ENCODE assay signal across 10 mouse cellular contexts in the genomic region with DNA sequence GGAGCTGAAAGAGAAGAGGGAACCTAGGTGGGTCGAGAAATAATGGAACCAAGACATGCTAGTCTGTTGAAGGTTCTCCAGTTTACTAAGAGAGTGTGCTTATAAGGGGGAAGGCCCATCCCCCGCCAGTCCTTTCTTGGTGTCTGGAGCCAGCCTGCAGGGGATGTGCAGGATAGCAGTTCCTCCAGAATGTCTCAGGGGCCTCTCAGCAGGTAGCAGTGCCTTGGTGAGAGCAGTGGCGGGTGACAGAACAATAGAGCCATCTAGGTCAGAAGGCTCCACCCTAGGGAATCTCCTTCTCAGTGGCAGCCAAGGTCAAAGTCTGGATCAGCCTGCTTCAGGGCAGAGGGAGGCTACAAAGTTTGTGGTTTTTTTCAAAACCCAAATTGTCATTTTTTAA. TPM values are rescaled to one million over a fixed set of nuclear protein-coding genes. Genes with fewer than 3 reads are reported as not detected.
DNase-seq lines count a peak whose midpoint lies in the region; ATAC-seq and TF ChIP-seq lines count a peak whose summit lies in the region.
"Had no signal": no experiment of that assay in that cellular context is flagged by ENCODE, and none has a peak within 500 bp of the region (broad histone marks: within the 10 kb centered on the region; RNA-seq: fewer than 3 reads in every experiment).

No protein-coding gene starts in this region.

- no peaks in the 10 kb centered on the region for H3K27me3 ChIP-seq in liver, adult 2 months (ENCODE audit: control insufficient read depth, insufficient read depth, low read length)
- H3K27me3 ChIP-seq in intestine, embryonic 16.5 days (replicated peaks; ENCODE audit: control insufficient read depth, insufficient read depth, low read length), result no peaks in the 10 kb centered on the region
- H3K27me3 ChIP-seq in liver, embryonic 11.5 days (replicated peaks; ENCODE audit: control insufficient read depth, insufficient read depth, low read length), result no peaks in the 10 kb centered on the region
- H3K27me3 ChIP-seq: megakaryocyte, embryonic 14.5 days had no signal

- peak; percentile 68; the same call in 1 of the 2 replicates for ATAC-seq in intestine, embryonic 16.5 days
- no peak for ATAC-seq in liver, embryonic 11.5 days (replicated peaks; ENCODE audit: low FRiP score)

- WGBS in liver, adult 2 months, result 46% methylated on average over 3 of the region's 3 CpGs
- WGBS in intestine, embryonic 16.5 days, result 38% methylated on average over 3 of the region's 3 CpGs
- WGBS in liver, embryonic 11.5 days, result 59% methylated on average over 3 of the region's 3 CpGs

- H3K4me2 ChIP-seq in intestine, embryonic 16.5 days (ENCODE audit: low read depth, low read length), result no peak overlapping the region
- H3K4me2 ChIP-seq in liver, embryonic 11.5 days, result no peak overlapping the region

- peaks cover 51% of the 10 kb centered on the region for H3K79me2 ChIP-seq in liver, adult 2 months (ENCODE audit: control insufficient read depth, insufficient read depth, low read length)

- H3K9me3 ChIP-seq in intestine, embryonic 16.5 days (ENCODE audit: control insufficient read depth, low read length), result no peaks in the 10 kb centered on the region
- H3K9me3 ChIP-seq in liver, embryonic 11.5 days (ENCODE audit: control insufficient read depth, low read length), result no peaks in the 10 kb centered on the region
- H3K9me3 ChIP-seq: megakaryocyte, embryonic 14.5 days had no signal

- TF ChIP-seq CTCF in liver, adult 2 months (IDR thresholded peaks at IDR 0.05; ENCODE audit: low read depth, low read length), result no peak

- peaks cover 13% of the 10 kb centered on the region for H3K4me1 ChIP-seq in liver, adult 2 months (ENCODE audit: control insufficient read depth, insufficient read depth, low read length)
- peaks cover 7% of the 10 kb centered on the region for H3K4me1 ChIP-seq in intestine, embryonic 16.5 days (ENCODE audit: control insufficient read depth, insufficient read depth, low read length)
- peaks cover 26% of the 10 kb centered on the region for H3K4me1 ChIP-seq in liver, embryonic 11.5 days (replicated peaks; ENCODE audit: control insufficient read depth, insufficient read depth, low read length)

- H3K27ac ChIP-seq in liver, adult 2 months (replicated peaks; ENCODE audit: insufficient read depth, low read depth, low read length), result no peak overlapping the region
- H3K27ac ChIP-seq in intestine, embryonic 16.5 days (ENCODE audit: low read length), result no peak overlapping the region
- no peak overlapping the region for H3K27ac ChIP-seq in liver, embryonic 11.5 days (ENCODE audit: low read depth, low read length)
- H3K27ac ChIP-seq: gastrocnemius, adult 2 months had no signal

- no peak overlapping the region for H3K4me3 ChIP-seq in liver, adult 2 months (ENCODE audit: insufficient read depth, low read depth, low read length)
- H3K4me3 ChIP-seq in intestine, embryonic 16.5 days (ENCODE audit: low read length), result no peak overlapping the region
- no peak overlapping the region for H3K4me3 ChIP-seq in liver, embryonic 11.5 days (ENCODE audit: low read depth, low read length)
- H3K4me3 ChIP-seq: gastrocnemius, adult 2 months had no signal

- H3K36me3 ChIP-seq in liver, adult 2 months (ENCODE audit: control insufficient read depth, insufficient read depth, low read length), result no peaks in the 10 kb centered on the region
- no peaks in the 10 kb centered on the region for H3K36me3 ChIP-seq in intestine, embryonic 16.5 days (ENCODE audit: control insufficient read depth, insufficient read depth, low read length)
- H3K36me3 ChIP-seq in liver, embryonic 11.5 days (ENCODE audit: control insufficient read depth, insufficient read depth, low read length), result no peaks in the 10 kb centered on the region

- H3K9ac ChIP-seq in liver, adult 2 months (ENCODE audit: low read depth, low read length), result no peak overlapping the region
- no peak overlapping the region for H3K9ac ChIP-seq in intestine, embryonic 16.5 days (ENCODE audit: low read depth, low read length)
- no peak overlapping the region for H3K9ac ChIP-seq in liver, embryonic 11.5 days (ENCODE audit: low read depth, low read length)

- DNase-seq in adrenal gland, postnatal 10 days, result peak; percentile 43
- DNase-seq in adrenal gland, adult 18-20 months (ENCODE audit: low spot score in 2 of 2), result no peak
- peak; percentile 32 for DNase-seq in liver, adult 2 months (ENCODE audit: extremely low read depth, low read depth, low spot score)
- no peak for DNase-seq in liver
- DNase-seq in thymus, postnatal 36 days, result peak; percentile 32 to 40
- DNase-seq in liver, embryonic 11.5 days (ENCODE audit: low spot score), result no peak
- no peak for DNase-seq in lung, postnatal 36 days
- DNase-seq: gastrocnemius, adult 2 months had no signal

- no peak for TF ChIP-seq POLR2A in liver, adult 2 months (IDR thresholded peaks at IDR 0.05; ENCODE audit: extremely low read depth, insufficient read depth, low read length)

RNA-seq across cellular contexts. Expression of gene Tbl1xr1, which starts 45.3 kb away (rescaled TPM):
- total RNA-seq in adrenal gland, postnatal 10 days (2021), result 10 to 100 TPM; 71.2 to 86.6 TPM
- total RNA-seq in adrenal gland, adult 18-20 months (2021), result 10 to 100 TPM; 36.1 to 66.0 TPM
- total RNA-seq in liver, adult 2 months (2014; rRNA removed), result 35.6 and 37.3 TPM in 2 replicates
- 12.6 and 19.4 TPM in 2 replicates for polyA plus RNA-seq in liver, adult 2 months (2012; rRNA removed)
- polyA plus RNA-seq in intestine, embryonic 16.5 days (2015; fragmentation: Nextera tagmentation; extraction: Ambion mirVana), result 9.5 and 10.3 TPM in 2 replicates
- polyA plus RNA-seq in liver, embryonic 11.5 days (2014; fragmentation: Nextera tagmentation; extraction: Ambion mirVana), result 19.6 and 21.2 TPM in 2 replicates

Comparison
In these comparisons a context has a peak if more than half of its experiments do, and no peak if none do; other contexts are left out.
1. DNase-seq: peak in adrenal gland, postnatal 10 days (single experiment), liver, adult 2 months (single experiment) and thymus, postnatal 36 days (2 of 2); none in adrenal gland, adult 18-20 months (0 of 2), liver (single experiment), liver, embryonic 11.5 days (single experiment) and lung, postnatal 36 days (single experiment).